Mouse (Mus musculus): ENCODE results near the gene Ubb.
"Not testable (repeated sequence)": the region's sequence is repeated elsewhere in the genome, so short reads cannot be mapped to it uniquely, and the experiment has no call there.

The Ubb gene

GRCm38 (mm10) chr11:62550727-62551225, at the start of gene Ubb:
Gene Ubb, plus strand, starts transcription at chr11:62551171.
- DNase-seq (ENCODE audit: low spot score in 2 of 2) = peak; percentile 99

GRCm38 (mm10) chr11:62507683-62508082, 43.3 kb upstream of the Ubb start:
- DNase-seq (ENCODE audit: low spot score in 2 of 2) = no peak

- not testable (repeated sequence) for DNase-seq (ENCODE audit: low spot score in 2 of 2)
These were observed 42.6 kb upstream of the Ubb start for GRCm38 (mm10) chr11:62508365-62508764.

GRCm38 (mm10) chr11:62508816-62509215, 42.2 kb upstream of the Ubb start:
- not testable (repeated sequence) for DNase-seq (ENCODE audit: low spot score in 2 of 2)

GRCm38 (mm10) chr11:62509571-62509970, 41.4 kb upstream of the Ubb start:
- DNase-seq (ENCODE audit: low spot score in 2 of 2) = no peak

GRCm38 (mm10) chr11:62510956-62511355, 40.0 kb upstream of the Ubb start:
- DNase-seq (ENCODE audit: low spot score in 2 of 2) = no peak

- DNase-seq (ENCODE audit: low spot score in 2 of 2) = no peak
These were observed 39.3 kb upstream of the Ubb start for GRCm38 (mm10) chr11:62511444-62512202.

- no peak for DNase-seq (ENCODE audit: low spot score in 2 of 2)
These were observed 38.4 kb upstream of the Ubb start for GRCm38 (mm10) chr11:62512529-62513080.

- DNase-seq (ENCODE audit: low spot score in 2 of 2) = no peak
These were observed 37.7 kb upstream of the Ubb start for GRCm38 (mm10) chr11:62513311-62513710.

GRCm38 (mm10) chr11:62518991-62519390, 32.0 kb upstream of the Ubb start:
- DNase-seq (ENCODE audit: low spot score in 2 of 2) = no peak

GRCm38 (mm10) chr11:62522283-62522682, 28.7 kb upstream of the Ubb start:
- DNase-seq (ENCODE audit: low spot score in 2 of 2) = no peak

GRCm38 (mm10) chr11:62537089-62537488, 13.9 kb upstream of the Ubb start:
- DNase-seq (ENCODE audit: low spot score in 2 of 2) = no peak

- DNase-seq (ENCODE audit: low spot score in 2 of 2) = no peak
These were observed 13.4 kb upstream of the Ubb start for GRCm38 (mm10) chr11:62537590-62537989.

- DNase-seq (ENCODE audit: low spot score in 2 of 2) = peak in 1 of 2 experiments; percentile 51
These were observed 12.5 kb upstream of the Ubb start for GRCm38 (mm10) chr11:62538321-62539088.

- DNase-seq (ENCODE audit: low spot score in 2 of 2) = peak; percentile 35 to 68
These were observed 11.7 kb upstream of the Ubb start, which contains the start of gene Cenpv for GRCm38 (mm10) chr11:62539089-62539890. Gene Cenpv, minus strand, starts transcription at chr11:62539261.

- DNase-seq (ENCODE audit: low spot score in 2 of 2) = no peak
These were observed 10.8 kb upstream of the Ubb start for GRCm38 (mm10) chr11:62540167-62540566.

- no peak for DNase-seq (ENCODE audit: low spot score in 2 of 2)
These were observed 10.0 kb upstream of the Ubb start for GRCm38 (mm10) chr11:62540969-62541368.

GRCm38 (mm10) chr11:62541581-62541980, 9.4 kb upstream of the Ubb start:
- DNase-seq (ENCODE audit: low spot score in 2 of 2) = no peak

GRCm38 (mm10) chr11:62543991-62544390, 7.0 kb upstream of the Ubb start:
- DNase-seq (ENCODE audit: low spot score in 2 of 2) = no peak

GRCm38 (mm10) chr11:62549782-62550181, 1.2 kb upstream of the Ubb start:
- DNase-seq (ENCODE audit: low spot score in 2 of 2) = peak in 1 of 2 experiments; percentile 46

GRCm38 (mm10) chr11:62550227-62550685, 715 bp upstream of the Ubb start:
- peak; percentile 28 to 31 for DNase-seq (ENCODE audit: low spot score in 2 of 2)
